Mouse (Mus musculus): ENCODE measurements around the gene Rpl34.

DNA sequence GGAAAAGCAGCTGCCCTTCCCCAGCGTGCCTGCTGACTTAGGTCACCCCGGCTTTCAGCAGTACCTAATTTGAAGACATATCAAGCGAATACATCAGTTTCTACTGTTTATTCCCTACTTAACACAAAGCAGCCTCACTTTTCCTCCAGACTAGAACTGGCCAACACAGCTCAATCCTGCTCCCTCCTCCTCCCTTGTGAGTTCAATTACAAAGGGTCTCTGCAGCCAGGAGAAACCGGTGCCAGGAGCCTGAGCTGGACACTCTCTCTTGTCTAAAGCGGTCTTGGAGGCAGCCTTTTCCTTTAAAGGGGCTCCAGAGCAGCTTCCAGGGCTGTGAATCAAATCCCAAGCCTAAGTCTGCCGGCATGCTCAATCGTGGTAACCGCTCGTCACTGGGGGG lies 48.0 kb downstream of the Rpl34 start:
- no peak for TF ChIP-seq EP300 (IDR thresholded peaks at IDR 0.05; ENCODE audit: low read depth)
- no peak for TF ChIP-seq CTCF (IDR thresholded peaks at IDR 0.05; ENCODE audit: low read depth)

All from liver, postnatal 0 days (tissue).